Mouse (Mus musculus): ENCODE measurements around the gene Sec14l5.

Sec14l5 gene

DNA sequence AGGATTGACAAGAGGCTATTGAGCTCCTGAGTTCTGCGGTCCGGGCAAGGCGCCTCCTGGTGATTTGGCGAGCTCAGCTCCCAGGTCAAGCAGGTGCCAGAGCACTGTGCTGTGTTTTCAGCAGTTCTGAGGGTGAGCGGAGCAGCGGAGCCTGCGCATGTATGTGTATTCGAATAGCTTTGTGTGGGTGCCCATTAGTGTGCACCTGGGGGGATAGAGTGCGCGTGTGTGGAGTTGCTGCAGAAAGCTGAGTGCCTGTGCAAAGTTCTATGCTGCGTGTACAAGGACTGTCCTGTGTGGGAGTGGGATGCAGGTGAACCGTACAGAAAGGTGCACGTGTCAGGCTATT lies at the start of gene Sec14l5:
Gene Sec14l5 (plus strand): TSS at position 73 of the 349 bp plus-strand sequence.
- DNase-seq (ENCODE audit: low spot score): no peak

DNA sequence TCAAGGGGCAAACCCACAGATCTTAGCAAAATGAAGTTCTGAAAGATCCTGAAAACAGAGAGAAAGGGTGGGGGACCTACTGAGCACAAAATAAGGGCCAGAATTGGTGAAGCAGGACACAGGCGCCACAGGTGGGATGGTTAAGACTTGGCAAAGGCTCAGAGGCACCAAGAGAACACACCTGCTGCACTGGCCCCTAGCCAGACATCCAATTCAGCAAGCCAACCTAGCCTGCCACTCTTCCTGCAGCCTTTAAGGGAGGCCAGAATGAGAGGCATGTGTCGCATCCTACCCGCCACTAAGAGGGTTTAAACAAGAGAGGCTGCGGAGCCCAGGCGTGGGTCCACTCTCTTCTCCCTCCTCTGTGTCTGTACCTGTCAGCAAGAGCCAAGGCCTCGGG lies 45.9 kb upstream of the Sec14l5 start:
- no peak for DNase-seq (ENCODE audit: low spot score)

DNA sequence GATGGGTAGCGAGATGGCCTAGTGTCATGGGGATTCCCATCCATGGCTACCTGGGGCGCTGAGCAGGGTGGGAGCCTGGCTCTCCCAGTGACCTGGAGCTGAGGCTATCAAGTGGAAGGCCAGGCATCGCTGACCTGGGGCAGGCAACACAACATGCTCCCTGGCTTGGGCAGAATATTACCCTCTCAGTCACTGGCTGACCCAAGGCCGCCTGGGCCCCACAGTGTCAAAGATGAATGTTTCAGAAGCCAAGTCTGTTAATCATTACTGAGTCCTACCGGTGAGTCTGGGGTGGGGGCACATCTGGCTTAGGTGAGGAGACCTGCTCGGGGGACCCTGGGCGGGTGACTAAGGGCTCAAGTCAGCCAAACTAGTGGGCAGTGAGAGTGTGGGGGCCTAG lies 37.0 kb upstream of the Sec14l5 start:
- no peak for DNase-seq (ENCODE audit: low spot score)

DNA sequence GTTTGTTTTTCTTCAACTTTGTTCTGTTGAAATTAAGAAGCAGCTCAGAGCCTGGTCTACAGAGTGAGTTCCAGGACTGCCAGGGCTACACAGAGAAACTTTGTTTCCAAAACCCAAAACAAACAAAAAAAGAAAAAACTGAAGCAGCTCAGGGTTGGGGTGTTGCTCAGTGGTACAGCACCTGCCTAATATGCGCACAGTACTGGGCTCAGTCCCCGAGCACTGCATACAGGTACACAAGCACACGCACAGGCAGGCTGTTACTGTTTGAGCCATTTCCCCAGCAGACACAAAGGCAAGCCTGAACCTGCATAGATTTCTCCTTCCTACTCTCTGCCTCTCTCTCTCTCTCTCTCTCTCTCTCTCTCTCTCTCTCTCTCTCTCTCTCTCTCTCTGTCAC lies 35.9 kb upstream of the Sec14l5 start:
- DNase-seq (ENCODE audit: low spot score): no peak

DNA sequence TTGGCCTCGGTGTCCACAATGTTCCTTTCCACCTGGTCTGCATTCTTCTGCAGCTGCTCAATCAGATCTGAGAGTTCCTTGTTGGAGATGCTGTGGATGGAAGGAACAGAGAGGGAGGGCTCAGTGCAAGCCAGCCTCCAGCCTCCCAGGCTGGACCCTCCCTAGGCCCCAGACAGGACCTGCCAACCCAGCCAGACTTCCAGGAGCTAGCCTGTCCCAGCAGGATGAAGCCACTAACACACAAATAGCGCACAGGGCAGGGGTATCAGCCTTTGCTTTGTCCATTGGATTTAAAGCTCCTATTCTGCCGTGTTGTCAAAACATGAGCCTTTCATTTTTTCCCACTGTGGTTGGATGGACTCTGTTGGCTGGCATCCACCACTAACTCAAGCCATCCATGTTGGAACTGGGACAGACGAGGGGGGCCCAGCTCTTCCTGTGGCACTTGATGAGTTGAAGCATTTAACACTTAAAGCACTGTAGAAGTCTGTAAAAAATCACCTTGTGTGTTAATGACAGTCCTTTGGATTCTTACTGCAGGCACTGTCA lies 33.8 kb upstream of the Sec14l5 start:
- no peak for DNase-seq (ENCODE audit: low spot score)

DNA sequence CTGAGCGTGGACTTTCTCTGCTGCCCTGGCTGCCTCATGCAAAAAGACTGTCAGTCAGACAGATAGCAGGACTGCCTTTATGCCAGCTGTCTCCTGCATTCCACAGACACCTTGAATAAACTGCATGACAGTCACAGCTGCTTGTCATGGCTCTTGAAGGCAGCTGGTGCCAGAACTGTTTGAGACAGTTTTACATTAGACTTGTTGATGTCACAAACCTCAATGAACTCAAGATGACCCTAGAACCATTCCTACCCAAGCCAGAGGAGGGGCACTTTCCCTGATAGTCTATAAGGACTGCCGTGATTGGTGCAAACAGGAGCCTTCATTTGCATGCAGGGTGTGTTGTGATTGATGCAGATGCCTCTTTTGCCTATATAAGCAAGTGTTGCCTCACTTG lies 33.3 kb upstream of the Sec14l5 start:
- DNase-seq (ENCODE audit: low spot score): no peak

DNA sequence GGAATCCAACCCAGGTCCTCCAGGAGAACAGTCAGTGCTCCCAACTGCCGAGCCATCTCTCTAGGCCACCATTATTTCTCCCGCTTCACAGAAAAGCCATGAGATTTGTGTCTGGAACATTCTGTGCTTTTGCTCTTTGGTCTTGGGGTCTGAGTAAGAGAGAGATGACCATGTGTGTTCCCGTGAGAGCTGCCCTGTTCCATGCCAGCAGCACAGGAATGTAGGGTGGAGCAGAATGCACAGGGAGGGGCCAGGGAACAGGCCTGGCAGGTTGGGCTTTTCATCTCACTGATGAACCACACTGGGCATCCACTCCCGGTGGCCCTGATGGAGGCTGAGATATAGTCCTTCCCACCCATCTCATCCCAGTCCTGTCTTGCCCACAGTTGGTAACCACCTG lies 27.5 kb upstream of the Sec14l5 start:
- DNase-seq (ENCODE audit: low spot score): peak; percentile 59

DNA sequence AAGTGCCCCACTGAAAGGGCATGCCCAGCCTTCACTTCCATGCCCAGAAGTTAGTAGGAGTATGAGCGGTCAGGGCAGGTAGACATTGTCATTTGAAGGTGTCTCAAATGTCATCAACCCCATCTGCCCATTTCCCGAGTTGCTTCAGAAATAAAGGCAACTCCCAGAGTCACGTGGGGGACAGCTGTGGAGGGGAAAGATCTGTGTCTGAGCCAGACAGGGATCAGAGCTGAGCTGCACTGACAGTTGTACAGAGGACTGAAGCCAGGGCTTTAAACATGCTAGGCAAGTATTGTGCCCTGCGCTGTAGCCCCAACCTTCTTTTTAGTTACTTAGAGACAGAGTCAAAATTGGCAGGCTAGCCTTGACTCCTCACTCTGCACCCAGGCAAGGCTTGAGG lies 27.1 kb upstream of the Sec14l5 start:
- no peak for DNase-seq (ENCODE audit: low spot score)

DNA sequence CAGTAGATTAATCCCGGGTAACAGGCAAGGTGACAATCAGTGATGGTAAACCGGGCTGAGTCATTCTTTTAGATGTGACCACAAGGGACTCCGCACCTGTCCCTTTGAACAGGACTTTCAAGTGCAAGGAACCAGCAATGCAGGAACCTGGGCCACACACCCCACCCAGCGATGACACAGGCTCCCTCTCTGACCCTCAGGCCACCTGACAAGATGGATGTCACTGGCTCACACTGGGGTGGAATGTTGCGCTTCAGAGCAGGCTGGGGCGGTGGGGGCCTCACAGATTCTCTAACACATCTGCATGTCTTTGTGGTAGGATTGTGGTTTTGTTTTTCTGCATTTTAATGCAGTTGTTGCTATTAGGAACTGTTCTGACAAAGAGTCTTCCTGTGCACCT lies 23.4 kb upstream of the Sec14l5 start:
- no peak for DNase-seq (ENCODE audit: low spot score)

DNA sequence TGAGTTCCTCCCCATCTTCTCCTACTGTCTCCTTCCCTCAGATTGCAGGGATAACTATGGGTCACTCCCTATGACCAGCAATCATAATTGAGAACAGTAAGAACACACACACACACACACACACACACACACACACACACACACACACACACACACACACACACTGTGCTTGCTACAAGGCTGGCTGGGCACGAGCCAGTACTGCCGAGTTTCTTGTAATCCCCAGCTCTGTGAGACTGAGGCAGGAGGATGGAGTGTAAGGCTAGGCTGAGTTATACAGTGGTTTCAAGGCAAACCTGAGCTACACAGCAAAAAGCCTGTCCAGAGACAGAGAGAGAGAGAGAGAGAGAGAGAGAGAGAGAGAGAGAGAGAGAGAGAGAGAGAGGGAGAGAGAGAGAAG lies 16.7 kb upstream of the Sec14l5 start:
- no peak for DNase-seq (ENCODE audit: low spot score)

DNA sequence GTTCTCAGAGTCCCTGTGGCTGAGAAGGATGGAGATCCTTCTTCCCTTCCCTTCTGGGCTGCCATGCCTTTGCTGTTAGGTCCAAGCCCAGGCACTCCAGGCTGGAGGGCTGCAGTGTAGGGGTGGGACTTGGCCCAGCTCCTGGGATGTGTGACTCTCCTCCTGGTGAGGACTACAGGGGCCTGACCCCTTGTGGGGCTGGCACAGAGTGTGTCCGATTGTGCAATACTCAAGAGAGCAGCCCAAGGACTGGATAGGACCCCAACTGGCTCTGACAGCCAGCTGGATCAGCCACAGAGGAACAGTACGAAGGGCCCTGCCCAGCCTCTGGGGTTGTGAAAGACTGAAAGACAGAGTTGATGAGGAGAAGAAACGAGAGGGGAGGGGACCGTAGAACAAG lies 16.1 kb upstream of the Sec14l5 start:
- peak; percentile 92 for DNase-seq (ENCODE audit: low spot score)

DNA sequence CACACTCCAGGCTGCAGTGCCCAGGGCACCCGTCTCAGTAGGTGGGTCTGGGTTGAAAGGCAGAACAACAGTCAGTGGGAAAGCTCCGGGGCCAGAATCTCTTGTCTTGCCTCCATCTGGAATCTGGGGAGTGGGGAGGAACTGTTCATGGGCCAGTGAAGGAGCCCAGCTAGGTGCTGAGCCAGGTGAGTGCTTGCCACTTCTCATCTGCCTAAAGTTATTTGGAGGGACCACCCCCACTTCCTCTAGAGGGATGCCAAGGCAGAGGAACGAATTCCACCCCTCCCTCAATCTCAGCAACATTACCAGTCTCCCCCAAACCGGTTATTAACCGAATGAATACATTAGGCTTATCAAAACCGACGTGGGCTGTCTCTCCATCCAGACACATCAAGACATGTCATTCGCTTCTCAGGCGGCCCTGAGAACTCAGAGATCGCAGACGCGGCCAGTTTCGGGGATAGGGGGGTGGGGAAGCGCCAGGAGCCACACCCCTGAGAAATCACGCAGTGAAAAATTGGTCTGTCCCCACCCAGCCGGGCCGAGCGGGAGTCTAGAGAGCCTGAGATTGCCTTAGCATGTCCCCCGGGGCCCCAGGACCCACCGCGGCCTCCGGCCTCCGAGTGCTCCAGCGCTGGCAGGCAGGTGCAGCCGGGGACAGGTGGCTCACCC lies 15.5 kb upstream of the Sec14l5 start:
- peak; percentile 32 for DNase-seq (ENCODE audit: low spot score)

DNA sequence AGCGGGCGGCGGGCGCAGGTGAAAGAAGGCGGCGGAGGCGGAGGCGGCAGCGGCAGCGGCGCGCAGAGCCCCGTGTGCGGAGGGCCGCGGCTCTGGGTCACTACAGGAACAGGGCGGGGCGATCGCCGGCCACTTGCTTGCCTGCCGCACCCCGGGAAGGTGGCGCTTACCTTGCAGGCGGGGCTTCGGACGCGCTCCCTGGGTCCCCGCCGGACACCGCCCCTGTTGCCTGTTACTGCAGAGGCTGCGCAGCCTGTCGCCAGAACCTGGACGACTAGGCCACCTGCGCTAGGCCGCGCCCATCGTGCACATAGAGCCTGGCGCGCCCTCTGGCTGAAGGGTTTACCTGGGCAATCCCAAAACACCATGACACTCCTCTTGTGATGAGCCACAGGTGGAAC lies 14.5 kb upstream of the Sec14l5 start, which contains the start of gene Ppl:
Gene Ppl (minus strand): TSS at position 21 of the 401 bp plus-strand sequence.
- peak; percentile 92 for DNase-seq (ENCODE audit: low spot score)

DNA sequence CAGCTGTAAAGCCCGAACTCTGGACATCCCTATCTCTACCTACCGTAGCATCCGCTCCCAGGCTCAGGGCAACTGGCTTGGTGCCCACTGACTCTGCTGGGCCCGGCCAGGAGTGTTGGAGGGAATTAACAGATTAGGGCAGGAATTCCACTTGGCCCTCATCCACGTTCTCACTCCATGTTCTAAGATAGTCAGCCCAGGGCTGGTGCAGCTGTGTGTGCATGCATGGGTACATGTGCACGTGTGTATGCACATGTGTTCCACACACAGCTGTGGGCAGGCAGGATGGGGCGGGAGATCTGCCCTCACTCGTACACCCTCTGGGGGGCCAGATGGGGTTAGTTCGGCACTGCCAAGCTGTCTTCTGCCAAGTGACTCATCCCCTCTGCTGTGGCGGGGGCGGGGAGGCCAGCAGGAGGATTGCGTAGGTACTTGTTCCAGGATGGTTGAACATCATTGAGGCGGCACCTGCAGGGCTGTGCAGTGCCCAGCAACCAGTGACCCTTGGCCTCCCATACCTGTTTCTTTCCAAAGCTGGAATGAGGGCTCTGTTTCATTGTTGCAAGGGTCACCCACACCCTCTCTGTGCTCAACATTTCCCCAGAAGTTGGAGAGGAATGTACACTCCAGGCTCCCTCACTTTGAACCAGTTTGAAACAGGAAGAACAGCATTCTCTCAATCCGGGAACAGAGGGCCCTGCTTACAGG lies 12.1 kb upstream of the Sec14l5 start:
- DNase-seq (ENCODE audit: low spot score): peak; percentile 81

DNA sequence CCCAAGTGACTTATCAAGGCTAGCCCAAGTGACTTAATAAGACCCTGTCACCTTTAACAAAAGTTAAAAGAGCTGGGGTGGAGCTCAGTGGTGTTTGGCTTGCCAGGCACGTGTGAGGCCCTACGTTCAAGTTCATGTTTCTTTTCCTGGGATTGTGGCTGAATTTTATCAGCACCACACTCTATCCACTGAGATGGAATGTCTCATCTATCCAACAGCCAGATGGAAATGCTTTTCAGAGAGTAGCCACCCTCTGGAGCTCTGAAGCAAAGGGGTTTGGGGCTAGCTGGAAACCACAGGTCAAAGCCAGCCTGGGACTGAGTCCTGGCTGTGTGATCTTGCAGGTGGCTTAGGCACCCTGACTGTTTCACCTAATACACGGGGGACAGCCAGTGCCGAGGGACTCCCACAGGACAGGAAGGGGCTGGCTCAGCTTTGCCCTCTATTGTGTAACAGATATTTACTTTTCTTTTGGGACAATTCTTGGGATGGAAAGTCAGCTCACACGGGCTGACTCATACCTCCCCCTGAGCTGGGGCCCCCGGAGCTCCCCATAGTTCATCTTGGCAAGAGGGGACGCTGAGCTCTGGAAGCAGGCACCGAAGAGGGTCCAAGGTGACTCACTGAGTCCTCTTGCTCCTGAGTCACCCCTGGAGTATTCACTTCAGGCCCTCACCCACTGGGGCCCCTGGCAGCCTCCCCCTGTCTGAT lies 11.2 kb upstream of the Sec14l5 start:
- DNase-seq (ENCODE audit: low spot score): peak; percentile 70

DNA sequence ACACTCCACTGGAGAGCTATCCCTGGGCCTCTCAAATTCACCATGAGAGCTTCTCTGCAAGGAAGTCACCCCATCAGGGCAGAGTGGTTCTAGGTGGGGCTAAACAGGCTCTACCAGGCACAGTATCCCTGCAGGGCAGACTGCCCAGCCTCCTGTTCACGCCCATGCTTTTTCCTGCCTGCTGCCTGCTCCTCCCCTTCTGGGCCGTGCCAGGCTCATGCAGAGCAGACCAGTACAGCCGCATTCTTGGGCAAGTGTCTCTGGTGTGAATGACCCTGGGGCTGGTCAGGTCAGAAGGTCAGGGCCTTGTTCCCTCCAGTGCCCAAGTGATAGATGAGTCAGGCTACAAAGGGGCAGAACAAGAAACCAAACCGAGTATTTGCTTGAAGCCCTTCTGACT lies 10.4 kb upstream of the Sec14l5 start:
- DNase-seq (ENCODE audit: low spot score): peak; percentile 93

DNA sequence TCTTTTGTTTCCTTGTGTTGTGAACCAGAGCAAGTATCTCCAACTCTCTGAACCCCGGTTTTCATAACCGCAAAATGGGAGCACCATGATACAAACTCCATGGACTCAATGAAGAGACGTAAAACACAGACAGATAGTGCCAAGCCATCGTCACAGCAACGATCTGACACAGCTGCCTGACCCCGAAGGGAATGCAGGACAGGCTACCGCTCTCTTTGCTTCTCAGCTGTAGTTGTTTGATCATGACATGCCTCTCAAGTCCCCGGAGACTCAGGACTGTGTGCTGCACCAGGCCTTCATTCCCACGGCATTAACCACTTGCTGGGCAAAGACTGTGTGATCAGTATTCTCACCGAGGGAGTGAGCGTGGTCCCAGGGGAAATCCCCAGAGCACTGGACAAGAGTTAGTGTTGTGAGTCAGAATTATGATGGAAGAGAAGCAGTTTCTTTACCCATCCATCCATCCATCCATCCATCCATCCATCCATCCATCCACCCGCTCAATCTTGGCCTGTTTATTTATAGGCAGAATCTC lies 9.8 kb upstream of the Sec14l5 start:
- DNase-seq (ENCODE audit: low spot score): no peak

DNA sequence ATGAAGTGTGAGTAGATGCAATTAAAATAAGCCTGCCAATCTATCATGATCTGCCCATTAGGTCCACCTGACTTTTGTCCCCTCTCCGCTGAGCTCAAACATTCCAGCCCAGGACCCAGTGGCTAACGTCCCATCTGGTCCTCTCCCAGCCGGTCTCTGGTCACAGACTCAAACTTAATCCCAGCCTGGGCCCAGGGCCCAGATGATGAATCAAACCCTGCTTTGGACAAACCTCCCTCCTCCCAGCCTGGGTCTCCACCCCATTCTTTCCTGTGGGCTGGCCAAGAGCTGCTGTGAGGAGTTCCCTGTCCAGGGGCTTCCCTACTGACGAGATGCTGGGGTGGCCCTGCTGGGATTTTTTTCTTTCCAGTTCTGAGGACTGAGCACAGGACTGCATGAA lies 7.2 kb upstream of the Sec14l5 start:
- peak; percentile 59 for DNase-seq (ENCODE audit: low spot score)

DNA sequence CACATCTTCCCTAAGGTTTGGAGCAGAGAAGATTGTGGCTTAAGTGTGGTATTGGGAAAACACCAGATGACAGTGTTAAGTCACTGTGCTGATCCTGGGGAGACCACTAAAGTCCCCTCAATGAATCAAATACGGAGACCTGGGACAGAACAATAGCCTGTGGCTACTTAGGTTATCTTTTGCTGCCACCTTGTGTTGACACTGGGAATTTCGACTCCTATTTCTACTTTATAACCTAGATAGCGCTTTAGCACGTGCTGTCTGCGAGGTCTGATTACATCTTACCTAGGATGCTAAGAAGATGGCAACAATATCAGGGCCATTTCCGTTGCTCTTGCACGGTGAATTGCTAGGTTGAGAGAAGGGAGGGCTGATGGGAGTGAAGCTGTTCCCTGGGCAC lies 1.3 kb upstream of the Sec14l5 start:
- peak; percentile 85 for DNase-seq (ENCODE audit: low spot score)

DNA sequence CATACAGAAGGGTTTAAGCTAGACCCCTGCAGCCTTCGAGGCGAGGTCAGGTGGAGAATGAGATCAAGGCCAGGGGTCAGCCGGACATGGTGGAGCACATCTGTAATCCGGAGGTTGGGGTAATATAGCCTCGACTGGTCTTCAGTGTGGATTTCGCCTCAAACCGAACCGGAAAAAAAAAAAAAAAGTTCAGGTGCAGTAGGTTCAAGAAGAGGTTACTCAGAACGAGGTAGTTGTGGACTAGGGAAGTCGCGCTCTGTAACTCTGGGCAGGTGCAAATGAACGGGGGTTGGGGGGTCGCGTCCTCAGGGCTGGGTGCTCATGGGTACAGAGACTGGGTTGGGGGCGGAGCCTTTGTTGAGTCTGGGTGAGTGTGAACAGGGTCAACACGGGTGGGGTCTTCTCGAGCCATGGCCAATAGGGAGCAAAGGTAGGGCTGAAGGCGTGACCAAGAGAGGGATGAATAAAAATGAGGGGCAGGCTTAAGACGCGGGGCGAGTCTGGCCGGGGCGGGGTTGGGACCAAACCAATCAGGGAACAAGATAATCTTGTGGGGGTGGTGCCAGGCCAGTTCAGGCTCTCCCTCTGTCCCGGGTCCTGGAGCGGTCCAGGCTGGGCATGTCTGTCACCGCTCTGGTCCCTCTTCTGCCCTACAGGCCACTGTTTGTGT lies 407 bp upstream of the Sec14l5 start:
- DNase-seq (ENCODE audit: low spot score): peak; percentile 87

DNA sequence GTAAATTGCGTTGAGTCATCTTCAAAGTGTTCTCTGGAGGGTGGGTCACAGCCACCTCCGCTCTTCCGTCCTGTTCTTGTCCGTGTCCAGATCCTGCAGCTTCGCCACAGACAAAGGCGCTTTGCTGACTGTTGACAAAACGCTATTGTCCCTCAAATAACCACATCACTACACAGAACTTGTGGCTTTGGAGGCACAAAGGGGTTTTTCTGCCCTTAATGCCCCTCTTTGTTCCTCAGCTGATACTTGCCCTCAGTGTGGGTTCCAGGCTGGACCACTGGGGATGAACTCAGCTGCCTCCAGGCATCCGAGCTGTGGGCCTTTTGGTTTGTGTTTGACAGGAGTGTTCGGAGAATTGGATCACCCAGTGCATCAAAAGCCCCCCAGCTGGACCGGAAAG lies 3.6 kb downstream of the Sec14l5 start:
- no peak for DNase-seq (ENCODE audit: low spot score)

Data from lung, postnatal 25 days (tissue).